Mouse (Mus musculus) layer of hippocampus, adult 9-10 months (tissue): ENCODE results near the gene C2cd4a.

Experiments
- DNase-seq: peaks from one replicate; pipeline ENCODE4 v3.0.0; 2022; ENCODE audit warnings: low spot score

The C2cd4a gene

GRCm38 (mm10) chr9:67832046-67832605 lies at the start of gene C2cd4a:
C2cd4a (minus strand) TSS chr9:67832330.
- DNase-seq: no peak

GRCm38 (mm10) chr9:67878197-67878769 lies 46.2 kb upstream of the C2cd4a start:
- DNase-seq: no peak

- DNase-seq: no peak
Observed at GRCm38 (mm10) chr9:67877081-67877718, 45.1 kb upstream of the C2cd4a start.

- peak; percentile 25 for DNase-seq
Observed at GRCm38 (mm10) chr9:67875337-67875736, 43.2 kb upstream of the C2cd4a start.

GRCm38 (mm10) chr9:67874522-67875222 lies 42.5 kb upstream of the C2cd4a start:
- DNase-seq: no peak

GRCm38 (mm10) chr9:67869691-67870450 lies 37.7 kb upstream of the C2cd4a start:
- peak; percentile 13 for DNase-seq

GRCm38 (mm10) chr9:67867411-67867810 lies 35.3 kb upstream of the C2cd4a start:
- no peak for DNase-seq

GRCm38 (mm10) chr9:67865411-67865810 lies 33.3 kb upstream of the C2cd4a start:
- DNase-seq: no peak

- no peak for DNase-seq
Observed at GRCm38 (mm10) chr9:67864011-67864410, 31.9 kb upstream of the C2cd4a start.

- no peak for DNase-seq
Observed at GRCm38 (mm10) chr9:67863332-67863731, 31.2 kb upstream of the C2cd4a start.

- DNase-seq: no peak
Observed at GRCm38 (mm10) chr9:67860273-67860672, 28.1 kb upstream of the C2cd4a start.

GRCm38 (mm10) chr9:67851150-67851549 lies 19.0 kb upstream of the C2cd4a start:
- DNase-seq: no peak

- DNase-seq: no peak
Observed at GRCm38 (mm10) chr9:67849846-67850245, 17.7 kb upstream of the C2cd4a start.

- no peak for DNase-seq
Observed at GRCm38 (mm10) chr9:67849397-67849796, 17.3 kb upstream of the C2cd4a start.

GRCm38 (mm10) chr9:67847606-67848005 lies 15.5 kb upstream of the C2cd4a start:
- no peak for DNase-seq

GRCm38 (mm10) chr9:67846089-67846488 lies 14.0 kb upstream of the C2cd4a start:
- no peak for DNase-seq

- DNase-seq: no peak
Observed at GRCm38 (mm10) chr9:67845648-67846047, 13.5 kb upstream of the C2cd4a start.

- no peak for DNase-seq
Observed at GRCm38 (mm10) chr9:67845012-67845411, 12.9 kb upstream of the C2cd4a start.

- no peak for DNase-seq
Observed at GRCm38 (mm10) chr9:67842797-67843196, 10.7 kb upstream of the C2cd4a start.

- no peak for DNase-seq
Observed at GRCm38 (mm10) chr9:67839981-67840859, 8.1 kb upstream of the C2cd4a start, which contains the start of gene Vps13c. Vps13c (plus strand) TSS chr9:67840396.

GRCm38 (mm10) chr9:67837311-67837710 lies 5.2 kb upstream of the C2cd4a start:
- no peak for DNase-seq
